Mouse (Mus musculus): Measurements from ENCODE around the gene Tpi1. TPM values are rescaled to one million over a fixed set of nuclear protein-coding genes. Genes with fewer than 3 reads are reported as not detected.

Gene Tpi1
- polyA plus RNA-seq, 1 experiment = 552 TPM

GRCm38 (mm10) chr6:124779984-124780416 is 34.1 kb downstream of the Tpi1 start:
- Histone ChIP-seq H3K4me1 (peaks cover 32% of the 10 kb centered on the region), H3K36me3 (replicated peaks; ENCODE audit: low read length) (no peaks in the 10 kb centered on the region), H3K9me3 (peaks cover 14% of the 10 kb centered on the region), H3K27me3 (replicated peaks) (peaks cover 40% of the 10 kb centered on the region), H3K4me3 (replicated peaks) (peak overlapping the region; percentile 77)
- no peak for TF ChIP-seq FLI1 (IDR thresholded peaks at IDR 0.05; ENCODE audit: low read length)
- no peak for TF ChIP-seq GATA1 (IDR thresholded peaks at IDR 0.05; ENCODE audit: borderline replicate concordance, low read length)

GRCm38 (mm10) chr6:124779222-124779983 is 34.7 kb downstream of the Tpi1 start, which contains the start of gene Lrrc23:
Gene Lrrc23 (minus strand): TSS chr6:124779727.
- TF ChIP-seq FLI1 (IDR thresholded peaks at IDR 0.05; ENCODE audit: low read length) (no peak), GATA1 (IDR thresholded peaks at IDR 0.05; ENCODE audit: borderline replicate concordance, low read length) (no peak)
- peaks cover 41% of the 10 kb centered on the region for H3K27me3 ChIP-seq (replicated peaks)
- peak within 1 kb of the TSS; percentile 77 for H3K4me3 ChIP-seq (replicated peaks)
- peaks cover 32% of the 10 kb centered on the region for H3K4me1 ChIP-seq
- H3K9me3 ChIP-seq = peaks cover 14% of the 10 kb centered on the region
- H3K36me3 ChIP-seq (replicated peaks; ENCODE audit: low read length) = no peaks in the 10 kb centered on the region

- H3K4me3 ChIP-seq (replicated peaks) = no peak overlapping the region
- H3K27me3 ChIP-seq (replicated peaks) = peaks cover 68% of the 10 kb centered on the region
- TF ChIP-seq FLI1 (IDR thresholded peaks at IDR 0.05; ENCODE audit: low read length) (no peak), GATA1 (IDR thresholded peaks at IDR 0.05; ENCODE audit: borderline replicate concordance, low read length) (no peak)
- H3K4me1 ChIP-seq = peaks cover 35% of the 10 kb centered on the region
- no peaks in the 10 kb centered on the region for H3K9me3 ChIP-seq
- H3K36me3 ChIP-seq (replicated peaks; ENCODE audit: low read length) = peaks cover 15% of the 10 kb centered on the region
These were observed 43.6 kb downstream of the Tpi1 start for GRCm38 (mm10) chr6:124770511-124770910.

GRCm38 (mm10) chr6:124770013-124770412 is 44.1 kb downstream of the Tpi1 start:
- no peaks in the 10 kb centered on the region for H3K9me3 ChIP-seq
- H3K4me3 ChIP-seq (replicated peaks) = peak overlapping the region; percentile 93
- TF ChIP-seq GATA1 (IDR thresholded peaks at IDR 0.05; ENCODE audit: borderline replicate concordance, low read length) = no peak
- TF ChIP-seq FLI1 (IDR thresholded peaks at IDR 0.05; ENCODE audit: low read length) = no peak
- peaks cover 16% of the 10 kb centered on the region for H3K36me3 ChIP-seq (replicated peaks; ENCODE audit: low read length)
- H3K4me1 ChIP-seq = peaks cover 35% of the 10 kb centered on the region
- H3K27me3 ChIP-seq (replicated peaks) = peaks cover 68% of the 10 kb centered on the region

- no peak for TF ChIP-seq GATA1 (IDR thresholded peaks at IDR 0.05; ENCODE audit: borderline replicate concordance, low read length)
- Histone ChIP-seq H3K9me3 (no peaks in the 10 kb centered on the region), H3K36me3 (replicated peaks; ENCODE audit: low read length) (peaks cover 16% of the 10 kb centered on the region), H3K4me3 (replicated peaks) (peak within 1 kb of the TSS; percentile 93), H3K27me3 (replicated peaks) (peaks cover 65% of the 10 kb centered on the region), H3K4me1 (peaks cover 35% of the 10 kb centered on the region)
These were observed 44.9 kb downstream of the Tpi1 start, which contains the start of gene Eno2 for GRCm38 (mm10) chr6:124769101-124769765. Gene Eno2 (minus strand): TSS chr6:124769673.

- peak overlapping the region; percentile 93 for H3K4me3 ChIP-seq (replicated peaks)
- H3K9me3 ChIP-seq = no peaks in the 10 kb centered on the region
- TF ChIP-seq FLI1 (IDR thresholded peaks at IDR 0.05; ENCODE audit: low read length) = no peak
- no peak for TF ChIP-seq GATA1 (IDR thresholded peaks at IDR 0.05; ENCODE audit: borderline replicate concordance, low read length)
- peaks cover 35% of the 10 kb centered on the region for H3K4me1 ChIP-seq
- H3K27me3 ChIP-seq (replicated peaks) = peaks cover 66% of the 10 kb centered on the region
- H3K36me3 ChIP-seq (replicated peaks; ENCODE audit: low read length) = peaks cover 20% of the 10 kb centered on the region
These were observed 45.4 kb downstream of the Tpi1 start for GRCm38 (mm10) chr6:124768704-124769044.

- TF ChIP-seq FLI1 (IDR thresholded peaks at IDR 0.05; ENCODE audit: low read length) = no peak
- no peak for TF ChIP-seq GATA1 (IDR thresholded peaks at IDR 0.05; ENCODE audit: borderline replicate concordance, low read length)
- peaks cover 25% of the 10 kb centered on the region for H3K36me3 ChIP-seq (replicated peaks; ENCODE audit: low read length)
- H3K27me3 ChIP-seq (replicated peaks) = peaks cover 67% of the 10 kb centered on the region
- no peaks in the 10 kb centered on the region for H3K9me3 ChIP-seq
- H3K4me3 ChIP-seq (replicated peaks) = peak overlapping the region; percentile 93
- H3K4me1 ChIP-seq = peaks cover 35% of the 10 kb centered on the region
These were observed 46.0 kb downstream of the Tpi1 start for GRCm38 (mm10) chr6:124767920-124768703.

- Histone ChIP-seq H3K27me3 (replicated peaks) (peaks cover 70% of the 10 kb centered on the region), H3K36me3 (replicated peaks; ENCODE audit: low read length) (peaks cover 31% of the 10 kb centered on the region), H3K4me1 (peaks cover 38% of the 10 kb centered on the region), H3K9me3 (no peaks in the 10 kb centered on the region), H3K4me3 (replicated peaks) (peak overlapping the region; percentile 93)
- TF ChIP-seq GATA1 (IDR thresholded peaks at IDR 0.05; ENCODE audit: borderline replicate concordance, low read length) (no peak), FLI1 (IDR thresholded peaks at IDR 0.05; ENCODE audit: low read length) (no peak)
These were observed 46.6 kb downstream of the Tpi1 start for GRCm38 (mm10) chr6:124767536-124767919.

GRCm38 (mm10) chr6:124765951-124766350 is 48.1 kb downstream of the Tpi1 start:
- peaks cover 73% of the 10 kb centered on the region for H3K27me3 ChIP-seq (replicated peaks)
- no peaks in the 10 kb centered on the region for H3K9me3 ChIP-seq
- H3K4me1 ChIP-seq = peaks cover 38% of the 10 kb centered on the region
- peaks cover 40% of the 10 kb centered on the region for H3K36me3 ChIP-seq (replicated peaks; ENCODE audit: low read length)
- H3K4me3 ChIP-seq (replicated peaks) = no peak overlapping the region
- TF ChIP-seq FLI1 (IDR thresholded peaks at IDR 0.05; ENCODE audit: low read length) (no peak), GATA1 (IDR thresholded peaks at IDR 0.05; ENCODE audit: borderline replicate concordance, low read length) (no peak)

Other genes starting within 250 kb of the Tpi1 start
- gene C1rb, start 244.0 kb downstream of the Tpi1 start, polyA plus RNA-seq (2012; ENCODE audit: insufficient read depth, low replicate concordance) = not detected in 2 replicates
- gene C1s2, start 178.2 kb downstream of the Tpi1 start, polyA plus RNA-seq (2012; ENCODE audit: insufficient read depth, low replicate concordance) = not detected in 2 replicates
- gene Lpcat3, start 151.3 kb downstream of the Tpi1 start, polyA plus RNA-seq (2012; ENCODE audit: insufficient read depth, low replicate concordance) = 119 and 190 TPM in 2 replicates
- gene Emg1, start 102.1 kb downstream of the Tpi1 start, polyA plus RNA-seq (2012; ENCODE audit: insufficient read depth, low replicate concordance) = 46.3 and 153 TPM in 2 replicates
- 72.8 and 150 TPM in 2 replicates for gene Phb2, start 102.0 kb downstream of the Tpi1 start, polyA plus RNA-seq (2012; ENCODE audit: insufficient read depth, low replicate concordance)
- gene Ptpn6, start 75.6 kb downstream of the Tpi1 start, polyA plus RNA-seq (2012; ENCODE audit: insufficient read depth, low replicate concordance) = 19.9 and 20.1 TPM in 2 replicates
- gene Grcc10, start 72.9 kb downstream of the Tpi1 start, polyA plus RNA-seq (2012; ENCODE audit: insufficient read depth, low replicate concordance) = 11.7 and 65.2 TPM in 2 replicates
- gene Gm45234, start 58.3 kb downstream of the Tpi1 start, polyA plus RNA-seq (2012; ENCODE audit: insufficient read depth, low replicate concordance) = 43.0 TPM in 1 of 2 replicates, not detected in the other
- gene Atn1, start 57.8 kb downstream of the Tpi1 start, polyA plus RNA-seq (2012; ENCODE audit: insufficient read depth, low replicate concordance) = 38.5 and 97.6 TPM in 2 replicates
- 5.8 and 6.2 TPM in 2 replicates for gene Eno2, start 44.6 kb downstream of the Tpi1 start, polyA plus RNA-seq (2012; ENCODE audit: insufficient read depth, low replicate concordance)
- gene Lrrc23, start 34.6 kb downstream of the Tpi1 start, polyA plus RNA-seq (2012; ENCODE audit: insufficient read depth, low replicate concordance) = not detected in 2 replicates
- 42.5 and 52.2 TPM in 2 replicates for gene Spsb2, start 5.6 kb downstream of the Tpi1 start, polyA plus RNA-seq (2012; ENCODE audit: insufficient read depth, low replicate concordance)
- gene Usp5, start 15.2 kb upstream of the Tpi1 start, polyA plus RNA-seq (2012; ENCODE audit: insufficient read depth, low replicate concordance) = 35.1 and 61.7 TPM in 2 replicates
- 27.2 and 32.4 TPM in 2 replicates for gene Cdca3, start 15.3 kb upstream of the Tpi1 start, polyA plus RNA-seq (2012; ENCODE audit: insufficient read depth, low replicate concordance)
- not detected in 2 replicates for gene Gnb3, start 26.0 kb upstream of the Tpi1 start, polyA plus RNA-seq (2012; ENCODE audit: insufficient read depth, low replicate concordance)
- gene P3h3, start 43.5 kb upstream of the Tpi1 start, polyA plus RNA-seq (2012; ENCODE audit: insufficient read depth, low replicate concordance) = 5.5 TPM in 1 of 2 replicates, not detected in the other
- gene Gpr162, start 49.7 kb upstream of the Tpi1 start, polyA plus RNA-seq (2012; ENCODE audit: insufficient read depth, low replicate concordance) = 0.82 and 7.7 TPM in 2 replicates
- gene Cd4, start 73.9 kb upstream of the Tpi1 start, polyA plus RNA-seq (2012; ENCODE audit: insufficient read depth, low replicate concordance) = 0.35 TPM in 1 of 2 replicates, not detected in the other
- 0.62 TPM in 1 of 2 replicates, not detected in the other for gene Lag3, start 97.4 kb upstream of the Tpi1 start, polyA plus RNA-seq (2012; ENCODE audit: insufficient read depth, low replicate concordance)
- 330 and 450 TPM in 2 replicates for gene Ptms, start 105.8 kb upstream of the Tpi1 start, polyA plus RNA-seq (2012; ENCODE audit: insufficient read depth, low replicate concordance)
- 183 and 362 TPM in 2 replicates for gene Mlf2, start 117.1 kb upstream of the Tpi1 start, polyA plus RNA-seq (2012; ENCODE audit: insufficient read depth, low replicate concordance)
- 46.8 and 55.7 TPM in 2 replicates for gene Cops7a, start 151.2 kb upstream of the Tpi1 start, polyA plus RNA-seq (2012; ENCODE audit: insufficient read depth, low replicate concordance)
- gene Pianp, start 182.4 kb upstream of the Tpi1 start, polyA plus RNA-seq (2012; ENCODE audit: insufficient read depth, low replicate concordance) = 2.5 and 7.7 TPM in 2 replicates
- gene Zfp384, start 194.8 kb upstream of the Tpi1 start, polyA plus RNA-seq (2012; ENCODE audit: insufficient read depth, low replicate concordance) = 21.5 and 67.6 TPM in 2 replicates
- 16.8 and 17.7 TPM in 2 replicates for gene Ing4, start 225.5 kb upstream of the Tpi1 start, polyA plus RNA-seq (2012; ENCODE audit: insufficient read depth, low replicate concordance)
- gene Acrbp, start 235.4 kb upstream of the Tpi1 start, polyA plus RNA-seq (2012; ENCODE audit: insufficient read depth, low replicate concordance) = 8.7 and 11.3 TPM in 2 replicates

Data from megakaryocyte, embryonic 14.5 days (primary cell).